Mouse (Mus musculus) intestine, embryonic 15.5 days (tissue): Measurements from ENCODE around the gene Htra2. TPM values are rescaled to one million over a fixed set of nuclear protein-coding genes. Genes with fewer than 3 reads are reported as not detected.

Source experiments
- ATAC-seq: fragments of 200-750 bp; cut with Nextera tagmentation; 2 replicates; pipeline ENCODE4 v1.8.0; 2017; ENCODE audit warnings: moderate TSS enrichment, moderate library complexity
- H3K27ac ChIP-seq: fragments of 300-500 bp; sonication (generic); 2 replicates; pipeline ENCODE4 v1.5.1; 2015; ENCODE audit warnings: mild to moderate bottlenecking, inconsistent platforms
- H3K27me3 ChIP-seq: fragments of 300-500 bp; sonication (generic); replicated peaks from 2 replicates; pipeline ENCODE4 v1.6.1; 2015; ENCODE audit warnings: inconsistent platforms
- H3K36me3 ChIP-seq: fragments of 300-500 bp; sonication (generic); 2 replicates; pipeline ENCODE4 v1.6.1; 2015; ENCODE audit warnings: inconsistent platforms
- H3K4me1 ChIP-seq: fragments of 300-500 bp; sonication (generic); replicated peaks from 2 replicates; pipeline ENCODE4 v1.6.1; 2015; ENCODE audit warnings: inconsistent platforms
- H3K4me2 ChIP-seq: fragments of 300-500 bp; sonication (generic); replicated peaks from 2 replicates; pipeline ENCODE4 v1.6.1; 2015; ENCODE audit warnings: mild to moderate bottlenecking, inconsistent platforms
- H3K4me3 ChIP-seq: fragments of 300-500 bp; sonication (generic); replicated peaks from 2 replicates; pipeline ENCODE4 v1.5.1; 2015; ENCODE audit warnings: inconsistent platforms
- H3K9ac ChIP-seq: fragments of 300-500 bp; sonication (generic); 2 replicates; pipeline ENCODE4 v1.6.1; 2015; ENCODE audit warnings: inconsistent platforms
- H3K9me3 ChIP-seq: fragments of 300-500 bp; sonication (generic); 2 replicates; pipeline ENCODE4 v1.6.1; 2016; ENCODE audit warnings: inconsistent platforms
- WGBS: fragments of 180-500 bp; shearing (Covaris S2); methylation state at CpG from one replicate; pipeline ENCODE4 v1.1.7; 2015; 5-methylcytosine and 5-hydroxymethylcytosine counted together
- polyA plus RNA-seq: library from polyadenylated mRNA; unstranded; fragments of >200 nt; fragmentation: Nextera tagmentation; extraction: Ambion mirVana; gene quantifications from 2 replicates; pipeline ENCODE4 v1.2.1, GENCODE M21; 2015

The Htra2 gene
- 72.2 and 86.5 TPM in 2 replicates for polyA plus RNA-seq

- H3K27me3 ChIP-seq, result no peaks in the 10 kb centered on the region
Measured at GRCm38 (mm10) chr6:83054871-83055431, at the start of gene Htra2. Htra2 (minus strand) TSS chr6:83055273.

GRCm38 (mm10) chr6:83104158-83104557 lies 49.1 kb upstream of the Htra2 start:
- no peak for ATAC-seq
- Histone ChIP-seq H3K27me3 (no peaks in the 10 kb centered on the region), H3K4me3 (no peak overlapping the region), H3K27ac (no peak overlapping the region), H3K9me3 (no peaks in the 10 kb centered on the region), H3K4me2 (no peak overlapping the region), H3K9ac (no peak overlapping the region), H3K36me3 (no peaks in the 10 kb centered on the region), H3K4me1 (peaks cover 24% of the 10 kb centered on the region)
- 81% methylated on average over 4 of the region's 4 CpGs for WGBS

More at GRCm38 (mm10) chr6:83054871-83055431, at the start of gene Htra2:
- peak within 1 kb of the TSS; percentile 93 for H3K4me2 ChIP-seq
- no peak; the same call in none of the 2 replicates for ATAC-seq
- 1% methylated on average over 50 of the region's 50 CpGs for WGBS
- H3K9ac ChIP-seq, result peak within 1 kb of the TSS; percentile 95
- H3K36me3 ChIP-seq, result peaks cover 15% of the 10 kb centered on the region; the same call in 1 of the 2 replicates
- peak within 1 kb of the TSS; percentile 96 for H3K4me3 ChIP-seq
- peaks cover 28% of the 10 kb centered on the region for H3K4me1 ChIP-seq
- no peaks in the 10 kb centered on the region for H3K9me3 ChIP-seq
- H3K27ac ChIP-seq, result peak within 1 kb of the TSS; percentile 85

- WGBS, result 42% methylated on average over 11 of the region's 11 CpGs
- Histone ChIP-seq H3K4me2 (peak overlapping the region; percentile 100), H3K36me3 (no peaks in the 10 kb centered on the region), H3K9ac (no peak overlapping the region), H3K4me3 (peak overlapping the region; percentile 72; the same call in 1 of the 2 replicates), H3K27ac (peak overlapping the region; percentile 51; the same call in 1 of the 2 replicates), H3K27me3 (no peaks in the 10 kb centered on the region), H3K4me1 (peaks cover 23% of the 10 kb centered on the region), H3K9me3 (no peaks in the 10 kb centered on the region)
- peak; percentile 16; the same call in 1 of the 2 replicates for ATAC-seq
Measured at GRCm38 (mm10) chr6:83103130-83103650, 48.1 kb upstream of the Htra2 start.

- H3K9me3 ChIP-seq, result no peaks in the 10 kb centered on the region
- no peaks in the 10 kb centered on the region for H3K27me3 ChIP-seq
- peak; percentile 89 for ATAC-seq
- under 1% methylated on average over 74 of the region's 74 CpGs for WGBS
- H3K36me3 ChIP-seq, result no peaks in the 10 kb centered on the region
- peak overlapping the region; percentile 88 for H3K9ac ChIP-seq
- peak overlapping the region; percentile 86 for H3K27ac ChIP-seq
- peak overlapping the region; percentile 72 for H3K4me3 ChIP-seq
- H3K4me1 ChIP-seq, result peaks cover 16% of the 10 kb centered on the region
- peak overlapping the region; percentile 100 for H3K4me2 ChIP-seq
Measured at GRCm38 (mm10) chr6:83101688-83102556, 46.8 kb upstream of the Htra2 start.

- H3K27me3 ChIP-seq, result no peaks in the 10 kb centered on the region
- under 1% methylated on average over 25 of the region's 25 CpGs for WGBS
- no peaks in the 10 kb centered on the region for H3K36me3 ChIP-seq
- peak within 1 kb of the TSS; percentile 100 for H3K4me2 ChIP-seq
- peak within 1 kb of the TSS; percentile 86 for H3K27ac ChIP-seq
- H3K4me3 ChIP-seq, result peak within 1 kb of the TSS; percentile 72
- peaks cover 16% of the 10 kb centered on the region for H3K4me1 ChIP-seq
- ATAC-seq, result peak; percentile 89
- no peaks in the 10 kb centered on the region for H3K9me3 ChIP-seq
- peak within 1 kb of the TSS; percentile 88 for H3K9ac ChIP-seq
Measured at GRCm38 (mm10) chr6:83101316-83101687, 46.2 kb upstream of the Htra2 start, which contains the start of the genes Ccdc142 and Gm42688. Ccdc142 (plus strand) TSS chr6:83101601. Gm42688 (plus strand) TSS chr6:83101617.

- H3K27ac ChIP-seq, result no peak overlapping the region
- H3K4me1 ChIP-seq, result peaks cover 15% of the 10 kb centered on the region
- H3K9me3 ChIP-seq, result no peaks in the 10 kb centered on the region
- H3K36me3 ChIP-seq, result no peaks in the 10 kb centered on the region
- 49% methylated on average over 2 of the region's 2 CpGs for WGBS
- H3K9ac ChIP-seq, result no peak overlapping the region
- H3K27me3 ChIP-seq, result 0 out of 2 replicates have a peak, but pooled peaks cover 2% of the 10 kb centered on the region
- no peak overlapping the region for H3K4me3 ChIP-seq
- no peak overlapping the region for H3K4me2 ChIP-seq
- ATAC-seq, result no peak
Measured at GRCm38 (mm10) chr6:83098411-83098810, 43.3 kb upstream of the Htra2 start.

- Histone ChIP-seq H3K9ac (no peak overlapping the region), H3K36me3 (no peaks in the 10 kb centered on the region), H3K4me2 (no peak overlapping the region), H3K4me3 (no peak overlapping the region), H3K4me1 (no peaks in the 10 kb centered on the region), H3K9me3 (no peaks in the 10 kb centered on the region), H3K27ac (no peak overlapping the region), H3K27me3 (0 out of 2 replicates have a peak, but pooled peaks cover 2% of the 10 kb centered on the region)
- ATAC-seq, result no peak
- 50% methylated on average over 6 of the region's 6 CpGs for WGBS
Measured at GRCm38 (mm10) chr6:83095968-83096367, 40.9 kb upstream of the Htra2 start.

GRCm38 (mm10) chr6:83092416-83093127 lies 37.5 kb upstream of the Htra2 start:
- H3K27me3 ChIP-seq, result peaks cover 24% of the 10 kb centered on the region
- 28% methylated on average over 6 of the region's 6 CpGs for WGBS
- H3K27ac ChIP-seq, result peak overlapping the region; percentile 44; the same call in 1 of the 2 replicates
- H3K4me2 ChIP-seq, result no peak overlapping the region
- no peaks in the 10 kb centered on the region for H3K9me3 ChIP-seq
- ATAC-seq, result no peak
- no peak overlapping the region for H3K4me3 ChIP-seq
- H3K9ac ChIP-seq, result no peak overlapping the region
- peaks cover 3% of the 10 kb centered on the region for H3K4me1 ChIP-seq
- no peaks in the 10 kb centered on the region for H3K36me3 ChIP-seq

GRCm38 (mm10) chr6:83087926-83088260 lies 32.8 kb upstream of the Htra2 start:
- Histone ChIP-seq H3K4me1 (peaks cover 14% of the 10 kb centered on the region), H3K9ac (no peak overlapping the region), H3K4me2 (peak overlapping the region; percentile 56), H3K27ac (no peak overlapping the region), H3K27me3 (peaks cover 66% of the 10 kb centered on the region), H3K36me3 (no peaks in the 10 kb centered on the region), H3K9me3 (no peaks in the 10 kb centered on the region), H3K4me3 (peak overlapping the region; percentile 22)
- ATAC-seq, result no peak; the same call in 1 of the 2 replicates
- 17% methylated on average over 9 of the region's 9 CpGs for WGBS

GRCm38 (mm10) chr6:83087205-83087925 lies 32.3 kb upstream of the Htra2 start:
- WGBS, result 4% methylated on average over 47 of the region's 47 CpGs
- H3K4me3 ChIP-seq, result peak overlapping the region; percentile 22
- H3K9ac ChIP-seq, result no peak overlapping the region
- peaks cover 14% of the 10 kb centered on the region for H3K4me1 ChIP-seq
- ATAC-seq, result no peak; the same call in 1 of the 2 replicates
- H3K27ac ChIP-seq, result no peak overlapping the region
- H3K9me3 ChIP-seq, result no peaks in the 10 kb centered on the region
- no peaks in the 10 kb centered on the region for H3K36me3 ChIP-seq
- peak overlapping the region; percentile 56 for H3K4me2 ChIP-seq
- H3K27me3 ChIP-seq, result peaks cover 69% of the 10 kb centered on the region
